18 mouse cellular contexts compared by ENCODE assay signal in the genomic region with DNA sequence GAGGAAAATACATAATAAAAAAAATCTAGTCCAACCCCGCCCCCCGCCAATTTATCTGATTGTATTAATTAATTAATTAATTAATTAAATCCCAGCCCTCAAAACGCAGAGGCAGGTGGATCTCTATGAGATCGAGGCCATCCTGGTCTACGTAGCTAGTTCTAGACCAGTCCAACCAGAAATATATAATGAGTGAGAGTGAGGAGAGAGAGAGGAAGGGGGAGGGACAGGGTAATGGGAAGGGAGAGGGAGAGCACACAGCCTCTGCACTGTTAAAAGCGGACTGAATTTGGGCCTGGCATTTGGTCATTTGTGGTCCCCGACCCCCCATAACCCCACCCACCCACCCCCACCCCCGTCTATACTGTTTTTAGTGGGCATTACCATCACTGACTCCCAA.
DNase-seq lines count a peak whose midpoint lies in the region; ATAC-seq and TF ChIP-seq lines count a peak whose summit lies in the region.
"Had no signal": no experiment of that assay in that cellular context is flagged by ENCODE, and none has a peak within 500 bp of the region (broad histone marks: within the 10 kb centered on the region; RNA-seq: fewer than 3 reads in every experiment).

No protein-coding gene starts in this region.

- no peak for TF ChIP-seq CTCF in forebrain, postnatal 0 days (IDR thresholded peaks at IDR 0.05; ENCODE audit: low read depth)

- no peaks in the 10 kb centered on the region for H3K4me1 ChIP-seq in forebrain, embryonic 11.5 days (replicated peaks; ENCODE audit: control insufficient read depth, insufficient read depth, low read length)
- no peaks in the 10 kb centered on the region for H3K4me1 ChIP-seq in forebrain, postnatal 0 days (ENCODE audit: insufficient read depth)
- H3K4me1 ChIP-seq in hindbrain, embryonic 11.5 days (replicated peaks; ENCODE audit: control insufficient read depth, insufficient read depth, low read length), result no peaks in the 10 kb centered on the region
- H3K4me1 ChIP-seq in hindbrain, embryonic 12.5 days, result no peaks in the 10 kb centered on the region
- H3K4me1 ChIP-seq in limb, embryonic 13.5 days, result no peaks in the 10 kb centered on the region
- H3K4me1 ChIP-seq in limb, embryonic 10.5 days, result no peaks in the 10 kb centered on the region
- H3K4me1 ChIP-seq in midbrain, embryonic 13.5 days (replicated peaks), result no peaks in the 10 kb centered on the region
- H3K4me1 ChIP-seq in midbrain, embryonic 14.5 days (ENCODE audit: control insufficient read depth, insufficient read depth, low read length), result no peaks in the 10 kb centered on the region
- H3K4me1 ChIP-seq: heart, embryonic 12.5 days; neural tube, embryonic 12.5 days had no signal

- ATAC-seq in forebrain, embryonic 11.5 days (replicated peaks; ENCODE audit: low FRiP score), result 0 out of 2 replicates have a peak, but pooled peaks have one; percentile 53
- ATAC-seq in forebrain, postnatal 0 days, result no peak
- peak; percentile 23; the same call in 1 of the 2 replicates for ATAC-seq in hindbrain, embryonic 11.5 days (ENCODE audit: low FRiP score)
- ATAC-seq in hindbrain, embryonic 12.5 days (ENCODE audit: low FRiP score), result no peak
- ATAC-seq in limb, embryonic 13.5 days (ENCODE audit: low FRiP score, low read depth), result 0 out of 2 replicates have a peak, but pooled peaks have one; percentile 12
- 0 out of 2 replicates have a peak, but pooled peaks have one; percentile 9 for ATAC-seq in midbrain, embryonic 13.5 days
- ATAC-seq in midbrain, embryonic 14.5 days (ENCODE audit: low FRiP score, low TSS enrichment), result no peak

- 79% methylated on average over 8 of the region's 8 CpGs for WGBS in forebrain, embryonic 11.5 days
- 87% methylated on average over 8 of the region's 8 CpGs for WGBS in forebrain, postnatal 0 days
- 79% methylated on average over 8 of the region's 8 CpGs for WGBS in hindbrain, embryonic 11.5 days
- 82% methylated on average over 8 of the region's 8 CpGs for WGBS in hindbrain, embryonic 12.5 days
- WGBS in limb, embryonic 13.5 days, result 82% methylated on average over 8 of the region's 8 CpGs
- WGBS in limb, embryonic 10.5 days, result 79% methylated on average over 8 of the region's 8 CpGs
- 88% methylated on average over 8 of the region's 8 CpGs for WGBS in midbrain, embryonic 13.5 days
- 87% methylated on average over 8 of the region's 8 CpGs for WGBS in midbrain, embryonic 14.5 days

- no peaks in the 10 kb centered on the region for H3K36me3 ChIP-seq in forebrain, embryonic 11.5 days (ENCODE audit: control insufficient read depth, insufficient read depth, low read length)
- H3K36me3 ChIP-seq in forebrain, postnatal 0 days (ENCODE audit: insufficient read depth), result no peaks in the 10 kb centered on the region
- H3K36me3 ChIP-seq in hindbrain, embryonic 11.5 days (ENCODE audit: control insufficient read depth, insufficient read depth, low read length), result no peaks in the 10 kb centered on the region
- H3K36me3 ChIP-seq in hindbrain, embryonic 12.5 days, result no peaks in the 10 kb centered on the region
- no peaks in the 10 kb centered on the region for H3K36me3 ChIP-seq in limb, embryonic 13.5 days
- H3K36me3 ChIP-seq in limb, embryonic 10.5 days, result no peaks in the 10 kb centered on the region
- no peaks in the 10 kb centered on the region for H3K36me3 ChIP-seq in midbrain, embryonic 13.5 days
- no peaks in the 10 kb centered on the region for H3K36me3 ChIP-seq in midbrain, embryonic 14.5 days (ENCODE audit: control insufficient read depth, insufficient read depth, low read length)
- H3K36me3 ChIP-seq: G1E; heart, embryonic 12.5 days; neural tube, embryonic 12.5 days had no signal

- H3K4me2 ChIP-seq in forebrain, embryonic 11.5 days (ENCODE audit: low read depth, low read length, severe bottlenecking), result no peak overlapping the region
- no peak overlapping the region for H3K4me2 ChIP-seq in forebrain, postnatal 0 days (ENCODE audit: low read depth)
- H3K4me2 ChIP-seq in hindbrain, embryonic 11.5 days (replicated peaks; ENCODE audit: low read depth, low read length), result no peak overlapping the region
- H3K4me2 ChIP-seq in hindbrain, embryonic 12.5 days (replicated peaks), result no peak overlapping the region
- no peak overlapping the region for H3K4me2 ChIP-seq in limb, embryonic 13.5 days (replicated peaks)
- no peak overlapping the region for H3K4me2 ChIP-seq in midbrain, embryonic 13.5 days (replicated peaks)
- no peak overlapping the region for H3K4me2 ChIP-seq in midbrain, embryonic 14.5 days (ENCODE audit: low read length)
- H3K4me2 ChIP-seq: heart, embryonic 12.5 days; liver, embryonic 11.5 days; neural tube, embryonic 12.5 days had no signal

- H3K27ac ChIP-seq in forebrain, embryonic 11.5 days (ENCODE audit: low read depth, low read length), result no peak overlapping the region
- H3K27ac ChIP-seq in forebrain, postnatal 0 days (ENCODE audit: low read depth, low read length), result no peak overlapping the region
- H3K27ac ChIP-seq in hindbrain, embryonic 11.5 days (ENCODE audit: low read depth, low read length), result no peak overlapping the region
- H3K27ac ChIP-seq in hindbrain, embryonic 12.5 days, result no peak overlapping the region
- H3K27ac ChIP-seq in limb, embryonic 13.5 days, result no peak overlapping the region
- no peak overlapping the region for H3K27ac ChIP-seq in limb, embryonic 10.5 days
- H3K27ac ChIP-seq in midbrain, embryonic 13.5 days, result no peak overlapping the region
- no peak overlapping the region for H3K27ac ChIP-seq in midbrain, embryonic 14.5 days (replicated peaks; ENCODE audit: low read depth, low read length)
- H3K27ac ChIP-seq: neural tube, embryonic 12.5 days had no signal

- no peaks in the 10 kb centered on the region for H3K9me3 ChIP-seq in forebrain, embryonic 11.5 days (ENCODE audit: control insufficient read depth, low read length)
- H3K9me3 ChIP-seq in forebrain, postnatal 0 days (ENCODE audit: low read length), result no peaks in the 10 kb centered on the region
- no peaks in the 10 kb centered on the region for H3K9me3 ChIP-seq in hindbrain, embryonic 11.5 days (ENCODE audit: control insufficient read depth, low read length)
- H3K9me3 ChIP-seq in hindbrain, embryonic 12.5 days (replicated peaks), result no peaks in the 10 kb centered on the region
- H3K9me3 ChIP-seq in limb, embryonic 13.5 days, result no peaks in the 10 kb centered on the region
- no peaks in the 10 kb centered on the region for H3K9me3 ChIP-seq in limb, embryonic 10.5 days (replicated peaks)
- H3K9me3 ChIP-seq in midbrain, embryonic 13.5 days, result no peaks in the 10 kb centered on the region
- H3K9me3 ChIP-seq in midbrain, embryonic 14.5 days (ENCODE audit: control insufficient read depth, low read length), result no peaks in the 10 kb centered on the region
- H3K9me3 ChIP-seq: G1E; heart, embryonic 12.5 days; neural tube, embryonic 12.5 days had no signal

- no peak overlapping the region for H3K4me3 ChIP-seq in forebrain, embryonic 11.5 days (ENCODE audit: low read depth, low read length)
- no peak overlapping the region for H3K4me3 ChIP-seq in forebrain, postnatal 0 days (ENCODE audit: low read depth, low read length)
- H3K4me3 ChIP-seq in hindbrain, embryonic 11.5 days (ENCODE audit: low read depth, low read length), result no peak overlapping the region
- H3K4me3 ChIP-seq in hindbrain, embryonic 12.5 days, result no peak overlapping the region
- H3K4me3 ChIP-seq in limb, embryonic 13.5 days, result no peak overlapping the region
- H3K4me3 ChIP-seq in limb, embryonic 10.5 days, result no peak overlapping the region
- no peak overlapping the region for H3K4me3 ChIP-seq in midbrain, embryonic 13.5 days (replicated peaks)
- no peak overlapping the region for H3K4me3 ChIP-seq in midbrain, embryonic 14.5 days (replicated peaks; ENCODE audit: low read depth, low read length)
- H3K4me3 ChIP-seq: heart, embryonic 12.5 days; myocyte; neural tube, embryonic 12.5 days had no signal

- no peak for DNase-seq in forebrain, embryonic 11.5 days (ENCODE audit: low spot score)
- no peak for DNase-seq in forebrain, postnatal 0 days
- no peak for DNase-seq in hindbrain, embryonic 11.5 days (ENCODE audit: low spot score)
- no peak for DNase-seq in limb, embryonic 10.5 days (ENCODE audit: low spot score)
- no peak for DNase-seq in midbrain, embryonic 14.5 days
- DNase-seq: adrenal gland, adult 8-10 months; cerebellum, adult 2 months; gastrocnemius, postnatal 14 days; kidney, adult 11 months; right cerebral cortex, adult 18-20 months had no signal

- H3K27me3 ChIP-seq in forebrain, embryonic 11.5 days (ENCODE audit: control insufficient read depth, insufficient read depth, low read length), result no peaks in the 10 kb centered on the region
- H3K27me3 ChIP-seq in forebrain, postnatal 0 days (ENCODE audit: insufficient read depth, low read length), result no peaks in the 10 kb centered on the region
- no peaks in the 10 kb centered on the region for H3K27me3 ChIP-seq in hindbrain, embryonic 11.5 days (ENCODE audit: control insufficient read depth, insufficient read depth, low read length)
- H3K27me3 ChIP-seq in hindbrain, embryonic 12.5 days, result no peaks in the 10 kb centered on the region
- H3K27me3 ChIP-seq in limb, embryonic 13.5 days, result no peaks in the 10 kb centered on the region
- H3K27me3 ChIP-seq in limb, embryonic 10.5 days (ENCODE audit: low read depth, poor library complexity, severe bottlenecking), result no peaks in the 10 kb centered on the region
- no peaks in the 10 kb centered on the region for H3K27me3 ChIP-seq in midbrain, embryonic 13.5 days
- H3K27me3 ChIP-seq in midbrain, embryonic 14.5 days (ENCODE audit: control insufficient read depth, insufficient read depth, low read length), result no peaks in the 10 kb centered on the region
- H3K27me3 ChIP-seq: heart, embryonic 12.5 days; neural tube, embryonic 12.5 days had no signal

- no peak overlapping the region for H3K9ac ChIP-seq in forebrain, embryonic 11.5 days (ENCODE audit: low read length)
- no peak overlapping the region for H3K9ac ChIP-seq in forebrain, postnatal 0 days
- no peak overlapping the region for H3K9ac ChIP-seq in hindbrain, embryonic 11.5 days (ENCODE audit: low read depth, low read length)
- H3K9ac ChIP-seq in hindbrain, embryonic 12.5 days, result no peak overlapping the region
- no peak overlapping the region for H3K9ac ChIP-seq in limb, embryonic 13.5 days
- no peak overlapping the region for H3K9ac ChIP-seq in midbrain, embryonic 13.5 days (replicated peaks)
- no peak overlapping the region for H3K9ac ChIP-seq in midbrain, embryonic 14.5 days (replicated peaks; ENCODE audit: low read length)
- H3K9ac ChIP-seq: heart, embryonic 12.5 days; neural tube, embryonic 12.5 days had no signal

Comparison
In these comparisons a context has a peak if more than half of its experiments do, and no peak if none do; other contexts are left out.
1. ATAC-seq: peak in forebrain, embryonic 11.5 days (single experiment), hindbrain, embryonic 11.5 days (single experiment), limb, embryonic 13.5 days (single experiment) and midbrain, embryonic 13.5 days (single experiment); none in forebrain, postnatal 0 days (single experiment), hindbrain, embryonic 12.5 days (single experiment) and midbrain, embryonic 14.5 days (single experiment).